Mouse (Mus musculus): Measurements from ENCODE around the gene Fam161a. TPM values are rescaled to one million over a fixed set of nuclear protein-coding genes. Genes with fewer than 3 reads are reported as not detected.

Gene Fam161a
- 0.97 and 1.2 TPM in 2 replicates for polyA plus RNA-seq (2012; rRNA removed)

DNA sequence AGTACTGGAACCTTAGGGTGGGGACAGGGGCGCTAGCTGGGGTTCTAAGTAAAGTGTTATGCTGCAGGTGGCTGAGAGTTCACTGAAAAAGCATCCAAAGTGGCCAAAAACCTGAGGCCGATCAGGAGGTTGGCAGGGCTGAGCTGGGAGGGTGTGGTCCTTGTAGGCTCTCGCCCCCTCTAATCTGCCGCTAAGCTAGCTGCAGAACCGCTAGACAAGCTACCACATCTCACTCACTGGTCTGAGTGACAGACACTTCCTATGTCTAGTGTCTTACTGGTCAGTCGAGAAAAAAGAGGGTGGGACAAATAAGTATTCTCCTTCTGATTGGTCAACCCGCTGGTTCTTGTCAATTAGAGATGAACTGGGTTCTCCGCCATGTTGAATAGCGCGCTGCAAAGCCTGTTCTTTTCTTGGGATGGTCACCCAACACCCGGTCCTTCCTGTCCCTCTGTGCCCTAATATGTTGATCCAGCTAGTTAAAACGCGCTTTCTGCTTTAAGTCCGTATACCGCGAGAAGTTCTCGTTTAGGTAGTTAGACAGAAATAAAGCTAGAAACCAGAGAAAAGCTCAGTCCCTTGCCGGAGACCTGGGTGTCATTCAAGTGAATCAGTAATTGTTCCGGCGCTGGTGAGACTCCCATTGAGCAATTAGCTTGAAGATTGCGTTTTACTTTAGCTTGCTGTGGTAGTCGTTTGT, at the start of gene Fam161a:
Gene Fam161a (plus strand): TSS at position 51 of the 700 bp plus-strand sequence.

DNA sequence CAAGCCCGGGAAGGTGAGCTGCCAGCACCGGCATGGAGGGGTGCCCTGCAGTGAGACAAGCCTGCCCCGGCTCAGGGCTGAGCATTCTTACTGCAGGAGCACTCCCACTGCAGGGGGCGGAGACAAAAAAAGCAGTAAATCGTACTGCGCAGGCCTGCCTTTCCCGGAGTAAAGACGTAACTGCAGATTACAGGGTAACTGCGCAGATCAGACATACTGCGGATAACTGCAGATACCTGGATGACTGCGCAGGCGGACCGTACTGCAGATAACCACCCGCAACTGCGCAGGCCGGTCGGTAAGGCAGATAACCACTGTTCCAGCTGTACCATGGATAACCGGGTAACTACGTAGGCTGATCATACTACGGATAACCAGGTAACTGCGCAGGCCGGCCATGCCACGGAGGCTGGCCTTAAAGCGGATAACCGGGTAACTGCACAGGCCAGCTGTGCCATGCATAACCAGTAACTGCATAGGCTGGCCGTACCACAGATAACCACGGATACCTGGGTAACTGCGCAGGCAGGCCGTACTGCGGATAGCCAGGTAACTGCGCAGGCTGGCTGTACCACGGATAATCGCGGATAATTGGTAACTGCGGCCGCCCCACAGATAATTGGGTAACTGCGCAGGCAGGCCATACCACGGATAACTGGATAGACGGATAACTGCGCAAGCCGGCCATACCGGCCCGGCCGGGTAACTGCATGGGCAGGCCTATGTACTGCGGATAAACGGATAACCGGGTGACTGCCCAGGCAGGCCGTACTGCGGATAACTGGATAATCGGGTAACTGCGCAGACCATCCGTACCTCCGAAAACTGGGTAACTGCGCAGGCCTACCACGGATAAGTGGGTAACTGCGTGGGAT, 35.3 kb upstream of the Fam161a start, which contains the start of gene Zrsr1:
Gene Zrsr1 (plus strand): TSS at position 171 of the 875 bp plus-strand sequence.

DNA sequence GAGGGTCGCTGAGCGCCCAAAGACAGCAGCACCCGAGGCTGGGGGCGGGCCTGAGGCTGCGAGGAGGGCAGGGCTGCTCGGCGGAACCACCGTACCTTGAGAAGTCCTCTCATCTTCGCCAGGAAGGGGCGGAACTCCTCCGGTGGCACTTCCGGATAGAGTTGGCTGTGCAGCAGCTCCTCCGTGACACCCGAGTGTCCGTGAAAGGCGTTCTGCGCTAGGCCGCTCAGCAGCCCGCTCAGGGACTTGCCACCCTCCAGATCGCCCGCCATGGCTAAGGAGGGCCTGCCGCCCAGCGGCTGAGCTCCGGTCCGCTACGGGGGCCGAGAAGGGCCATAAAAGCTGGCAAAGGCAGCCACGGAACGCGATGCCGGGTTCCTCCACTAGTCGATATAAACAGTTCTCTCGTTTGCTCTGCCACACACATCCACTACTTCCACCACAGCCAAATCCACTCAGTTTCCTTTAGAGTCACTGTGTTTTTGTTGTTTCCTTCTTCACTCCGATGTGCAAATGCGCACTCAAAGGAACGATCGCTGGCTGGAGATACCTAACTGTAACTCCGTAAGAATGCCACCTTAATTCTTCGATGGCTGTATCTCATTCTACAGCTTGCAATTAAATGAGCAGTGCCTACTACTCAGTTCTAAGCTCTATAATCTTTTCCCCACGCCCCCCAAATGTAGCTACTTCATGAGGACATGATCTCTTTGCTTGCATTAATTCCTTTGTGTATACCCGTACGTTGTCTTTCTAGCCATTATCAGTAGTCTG, 25.2 kb upstream of the Fam161a start, which contains the start of the genes Gm28048 and Commd1:
Gene Gm28048 (minus strand): TSS at position 107 of the 774 bp plus-strand sequence.
Gene Commd1 (minus strand): TSS at position 399 of the 774 bp plus-strand sequence.

DNA sequence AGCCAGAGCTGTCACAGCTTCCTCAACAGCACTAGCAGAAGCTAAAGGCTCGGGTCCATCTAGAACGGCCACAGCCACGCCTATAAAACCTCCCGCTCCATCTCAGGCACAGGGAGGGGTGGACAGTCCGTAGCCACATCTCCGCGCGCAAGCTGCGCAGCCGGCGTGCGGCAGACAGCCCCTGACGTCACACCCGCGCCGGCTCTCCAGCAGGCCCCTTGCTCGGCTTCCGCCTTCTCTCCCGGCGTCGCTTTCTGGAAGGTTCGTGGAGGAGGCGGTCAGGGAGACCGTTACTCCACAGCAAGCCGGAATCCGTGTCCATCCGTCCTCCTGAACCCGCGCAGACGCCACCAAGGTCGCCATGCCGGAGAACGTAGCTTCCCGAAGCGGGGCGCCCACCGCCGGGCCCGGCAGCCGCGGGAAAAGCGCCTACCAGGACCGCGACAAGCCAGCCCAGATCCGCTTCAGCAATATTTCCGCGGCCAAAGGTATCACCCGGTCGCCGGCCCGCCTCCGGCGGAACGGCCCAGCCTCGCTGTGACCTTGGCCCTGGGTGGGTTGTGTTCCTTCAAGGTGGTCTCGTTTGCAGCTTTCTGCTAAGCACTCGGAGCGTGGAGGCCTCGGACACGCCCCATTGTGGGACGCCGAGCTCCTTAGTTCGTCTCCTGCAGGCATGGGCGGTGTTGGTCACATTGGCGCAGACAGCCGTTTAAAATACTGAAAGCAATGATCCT, 16.8 kb upstream of the Fam161a start, which contains the start of gene Cct4:
Gene Cct4 (plus strand): TSS at position 127 of the 734 bp plus-strand sequence.

Other genes with a start within 250 kb of the Fam161a start
- 2.8 and 3.0 TPM in 2 replicates for gene B3gnt2, start 146.6 kb upstream of the Fam161a start, polyA plus RNA-seq (2012; rRNA removed)
- gene Zrsr1, start 35.5 kb upstream of the Fam161a start, polyA plus RNA-seq (2012; rRNA removed) = 14.1 and 14.2 TPM in 2 replicates
- gene Gm28048, start 25.4 kb upstream of the Fam161a start, polyA plus RNA-seq (2012; rRNA removed) = 2.9 and 3.7 TPM in 2 replicates
- gene Commd1, start 25.1 kb upstream of the Fam161a start, polyA plus RNA-seq (2012; rRNA removed) = 41.0 and 41.2 TPM in 2 replicates
- gene Cct4, start 17.0 kb upstream of the Fam161a start, polyA plus RNA-seq (2012; rRNA removed) = 68.2 and 83.2 TPM in 2 replicates
- gene Xpo1, start 248.5 kb downstream of the Fam161a start, polyA plus RNA-seq (2012; rRNA removed) = 27.1 and 33.9 TPM in 2 replicates